Mouse (Mus musculus) embryonic facial prominence, embryonic 10.5 days (tissue): ENCODE measurements around the gene Cpz. TPM values are rescaled to one million over a fixed set of nuclear protein-coding genes. Genes with fewer than 3 reads are reported as not detected.
A peak's percentile ranks its signal among the peaks of the same experiment; 100 is the strongest.

Experiments used
- DNase-seq: peaks from one replicate; pipeline ENCODE4 v3.0.0-alpha.2; 2017; ENCODE audit warnings: low spot score
- H3K27ac ChIP-seq: fragments of 300-500 bp; sonication (generic); replicated peaks from 2 replicates; pipeline ENCODE4 v1.5.1; 2016; ENCODE audit warnings: mild to moderate bottlenecking
- H3K27me3 ChIP-seq: fragments of 300-500 bp; sonication (generic); replicated peaks from 2 replicates; pipeline ENCODE4 v1.6.1; 2016; ENCODE audit warnings: low read depth, mild to moderate bottlenecking; ENCODE audit not compliant: poor library complexity, severe bottlenecking
- H3K36me3 ChIP-seq: fragments of 300-500 bp; sonication (generic); replicated peaks from 2 replicates; pipeline ENCODE4 v1.6.1; 2016; ENCODE audit warnings: mild to moderate bottlenecking, moderate library complexity
- H3K4me1 ChIP-seq: fragments of 300-500 bp; sonication (generic); 2 replicates; pipeline ENCODE4 v1.6.1; 2016
- H3K4me3 ChIP-seq: fragments of 300-500 bp; sonication (generic); 2 replicates; pipeline ENCODE4 v1.5.1; 2016; ENCODE audit warnings: mild to moderate bottlenecking, moderate library complexity
- H3K9me3 ChIP-seq: fragments of 300-500 bp; sonication (generic); 2 replicates; pipeline ENCODE4 v1.6.1; 2016; ENCODE audit warnings: mild to moderate bottlenecking
- WGBS: fragments of 180-500 bp; shearing (Covaris S2); methylation state at CpG from one replicate; pipeline ENCODE4 v1.1.7; 2016; 5-methylcytosine and 5-hydroxymethylcytosine counted together
- polyA plus RNA-seq: library from polyadenylated mRNA; unstranded; fragments of >200 nt; fragmentation: Nextera tagmentation; extraction: Ambion mirVana; gene quantifications from 2 replicates; pipeline ENCODE4 v1.2.1, GENCODE M21; 2016

Cpz gene
- polyA plus RNA-seq, 1 experiment from 2014 or later, result 7.6 TPM

- Histone ChIP-seq H3K9me3 (no peaks in the 10 kb centered on the region), H3K4me1 (no peaks in the 10 kb centered on the region), H3K27me3 (peaks cover 34% of the 10 kb centered on the region), H3K36me3 (no peaks in the 10 kb centered on the region), H3K27ac (no peak overlapping the region), H3K4me3 (no peak overlapping the region)
- 86% methylated on average over 11 of the region's 11 CpGs for WGBS
- no peak for DNase-seq
Observed at GRCm38 (mm10) chr5:35516781-35517180, 8.7 kb downstream of the Cpz start.

DNA sequence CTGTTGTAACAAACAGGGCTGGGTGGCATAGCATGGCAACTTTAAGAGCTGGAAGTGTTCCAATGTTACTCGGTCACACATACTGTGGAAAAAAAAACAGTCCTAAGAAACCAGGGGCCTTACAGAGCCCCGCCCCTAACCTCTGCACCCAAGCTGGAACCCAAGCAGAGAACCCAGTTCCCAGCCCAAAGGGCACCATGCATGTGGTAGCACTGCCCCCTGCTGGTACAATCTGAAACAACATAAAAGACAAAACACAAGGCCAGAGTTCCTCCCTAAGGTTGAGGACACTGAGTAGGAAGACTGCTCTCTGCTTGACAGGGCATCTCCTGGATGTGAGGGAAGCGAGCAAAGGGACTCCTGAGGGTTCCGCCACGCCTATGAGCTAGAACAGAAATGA lies 14.9 kb downstream of the Cpz start:
- 24% methylated on average over 5 of the region's 5 CpGs for WGBS
- Histone ChIP-seq H3K4me1 (peaks cover under 1% of the 10 kb centered on the region; the same call in 1 of the 2 replicates), H3K27me3 (peaks cover 51% of the 10 kb centered on the region), H3K36me3 (no peaks in the 10 kb centered on the region), H3K4me3 (no peak overlapping the region), H3K27ac (no peak overlapping the region), H3K9me3 (no peaks in the 10 kb centered on the region)
- DNase-seq, result peak; percentile 77

DNA sequence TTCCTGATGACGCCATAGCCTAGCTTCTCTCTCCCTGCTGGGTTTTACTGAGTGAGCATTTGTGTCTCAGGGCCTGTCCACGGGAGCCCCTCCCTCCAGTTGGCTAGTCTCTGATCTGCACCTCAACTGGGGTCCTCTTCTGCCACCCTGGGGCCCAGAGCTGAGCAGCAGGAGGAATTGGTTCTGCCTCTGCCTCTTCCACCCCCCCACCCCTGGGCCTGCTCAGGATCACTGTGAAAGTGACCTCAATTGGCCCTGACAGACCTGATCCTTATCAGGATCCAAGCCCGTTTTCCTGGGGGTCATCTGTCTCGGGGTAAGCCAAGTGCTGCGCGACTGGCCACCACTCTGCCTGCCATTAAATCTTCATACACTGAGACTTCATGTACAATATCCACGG lies 20.5 kb downstream of the Cpz start:
- Histone ChIP-seq H3K9me3 (no peaks in the 10 kb centered on the region), H3K4me3 (no peak overlapping the region), H3K36me3 (no peaks in the 10 kb centered on the region), H3K4me1 (peaks cover 18% of the 10 kb centered on the region; the same call in 1 of the 2 replicates), H3K27ac (no peak overlapping the region), H3K27me3 (peaks cover 92% of the 10 kb centered on the region)
- DNase-seq, result peak; percentile 52
- WGBS, result 62% methylated on average over 7 of the region's 7 CpGs

- H3K36me3 ChIP-seq, result no peaks in the 10 kb centered on the region
- peaks cover 46% of the 10 kb centered on the region for H3K4me1 ChIP-seq
- no peak overlapping the region for H3K27ac ChIP-seq
- DNase-seq, result no peak
- 41% methylated on average over 7 of the region's 7 CpGs for WGBS
- H3K9me3 ChIP-seq, result no peaks in the 10 kb centered on the region
- no peak overlapping the region for H3K4me3 ChIP-seq
- peaks cover 81% of the 10 kb centered on the region for H3K27me3 ChIP-seq
Observed at GRCm38 (mm10) chr5:35497344-35497743, 28.2 kb downstream of the Cpz start.

GRCm38 (mm10) chr5:35495989-35496388 lies 29.5 kb downstream of the Cpz start:
- 4% methylated on average over 5 of the region's 5 CpGs for WGBS
- DNase-seq, result peak; percentile 58
- H3K27ac ChIP-seq, result peak overlapping the region; percentile 37
- no peaks in the 10 kb centered on the region for H3K9me3 ChIP-seq
- no peak overlapping the region for H3K4me3 ChIP-seq
- H3K27me3 ChIP-seq, result peaks cover 74% of the 10 kb centered on the region
- peaks cover 46% of the 10 kb centered on the region for H3K4me1 ChIP-seq
- H3K36me3 ChIP-seq, result no peaks in the 10 kb centered on the region

- Histone ChIP-seq H3K36me3 (no peaks in the 10 kb centered on the region), H3K27me3 (peaks cover 76% of the 10 kb centered on the region), H3K27ac (peak overlapping the region; percentile 24; the same call in 1 of the 2 replicates), H3K4me1 (peaks cover 46% of the 10 kb centered on the region), H3K9me3 (no peaks in the 10 kb centered on the region), H3K4me3 (no peak overlapping the region)
- DNase-seq, result peak; percentile 37
- 29% methylated on average over 8 of the region's 8 CpGs for WGBS
Observed at GRCm38 (mm10) chr5:35494773-35495390, 30.6 kb downstream of the Cpz start.

DNA sequence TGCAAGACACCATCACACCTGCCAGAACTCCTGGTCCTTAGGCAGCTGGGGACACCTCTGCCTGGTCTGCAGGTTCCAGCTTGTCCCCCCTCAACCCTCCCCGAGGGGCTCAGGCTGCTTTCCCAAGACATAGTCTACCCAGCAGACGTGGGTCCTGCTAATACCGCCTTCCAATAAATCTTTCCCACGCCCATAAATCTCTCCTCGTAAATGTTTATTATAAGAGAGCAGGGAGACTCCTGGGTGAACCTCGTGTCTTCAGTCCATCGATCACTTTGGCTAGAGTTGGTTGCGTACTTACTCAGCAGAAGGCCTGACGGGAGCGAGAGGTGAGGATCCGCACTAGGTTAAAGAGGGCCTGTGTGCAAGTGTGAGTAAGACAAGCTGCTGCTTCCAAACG lies 31.7 kb downstream of the Cpz start:
- peaks cover 75% of the 10 kb centered on the region for H3K27me3 ChIP-seq
- H3K4me1 ChIP-seq, result peaks cover 44% of the 10 kb centered on the region
- DNase-seq, result no peak
- H3K36me3 ChIP-seq, result no peaks in the 10 kb centered on the region
- H3K4me3 ChIP-seq, result no peak overlapping the region
- no peak overlapping the region for H3K27ac ChIP-seq
- no peaks in the 10 kb centered on the region for H3K9me3 ChIP-seq
- WGBS, result 90% methylated on average over 12 of the region's 12 CpGs

GRCm38 (mm10) chr5:35479521-35479920 lies 46.0 kb downstream of the Cpz start:
- no peaks in the 10 kb centered on the region for H3K36me3 ChIP-seq
- H3K9me3 ChIP-seq, result no peaks in the 10 kb centered on the region
- peaks cover 25% of the 10 kb centered on the region for H3K4me1 ChIP-seq
- no peak overlapping the region for H3K4me3 ChIP-seq
- peak overlapping the region; percentile 63; the same call in 1 of the 2 replicates for H3K27ac ChIP-seq
- WGBS, result 42% methylated on average over 4 of the region's 4 CpGs
- DNase-seq, result no peak
- peaks cover 46% of the 10 kb centered on the region for H3K27me3 ChIP-seq

- Histone ChIP-seq H3K4me3 (no peak overlapping the region), H3K27ac (no peak overlapping the region), H3K4me1 (peaks cover 41% of the 10 kb centered on the region), H3K27me3 (peaks cover 78% of the 10 kb centered on the region), H3K36me3 (no peaks in the 10 kb centered on the region), H3K9me3 (no peaks in the 10 kb centered on the region)
- peak; percentile 47 for DNase-seq
- 47% methylated on average over 6 of the region's 6 CpGs for WGBS
Observed at GRCm38 (mm10) chr5:35475236-35475635, 50.3 kb downstream of the Cpz start.

GRCm38 (mm10) chr5:35470885-35471528 lies 54.5 kb downstream of the Cpz start:
- Histone ChIP-seq H3K4me1 (peaks cover 39% of the 10 kb centered on the region), H3K36me3 (no peaks in the 10 kb centered on the region), H3K4me3 (0 out of 2 replicates have a peak overlapping the region, but pooled peaks have one; percentile 6), H3K27ac (no peak overlapping the region), H3K9me3 (no peaks in the 10 kb centered on the region), H3K27me3 (peaks cover 89% of the 10 kb centered on the region)
- peak; percentile 63 for DNase-seq
- 29% methylated on average over 7 of the region's 7 CpGs for WGBS

DNA sequence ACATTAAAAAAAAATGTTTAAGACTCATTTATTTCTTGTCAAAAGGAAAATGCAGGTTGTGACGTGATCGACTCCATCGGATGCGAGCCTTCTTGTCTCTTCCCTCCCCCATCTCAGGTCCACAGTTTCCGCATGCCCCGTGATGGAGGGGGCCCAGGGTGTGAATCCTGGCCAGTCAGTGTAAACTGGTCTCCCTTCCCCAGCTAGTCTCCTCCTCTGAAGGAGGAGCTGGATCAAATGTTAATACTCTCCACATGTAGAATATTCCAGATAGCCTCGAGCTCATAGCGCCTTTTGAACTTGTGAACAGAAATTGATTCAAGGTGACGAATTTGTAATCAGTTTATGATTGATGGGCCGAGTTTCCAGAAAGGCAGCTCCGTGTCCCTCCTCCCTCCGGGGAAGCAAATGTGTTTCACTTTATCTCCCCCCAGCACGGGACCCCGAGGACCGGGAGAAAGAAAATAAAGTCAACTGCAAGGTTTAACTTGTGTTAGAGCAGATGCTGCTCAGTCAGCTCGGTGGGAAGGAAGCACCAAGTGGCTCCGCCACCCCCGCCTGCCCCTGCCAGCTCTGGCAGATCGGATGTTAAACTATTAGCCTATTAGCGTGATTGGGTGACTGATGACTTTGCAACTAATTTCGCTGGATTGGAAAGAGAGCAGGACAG lies 59.4 kb downstream of the Cpz start:
- H3K4me3 ChIP-seq, result peak overlapping the region; percentile 23; the same call in 1 of the 2 replicates
- peaks cover 93% of the 10 kb centered on the region for H3K27me3 ChIP-seq
- peak overlapping the region; percentile 57; the same call in 1 of the 2 replicates for H3K27ac ChIP-seq
- peak; percentile 72 for DNase-seq
- no peaks in the 10 kb centered on the region for H3K9me3 ChIP-seq
- H3K36me3 ChIP-seq, result no peaks in the 10 kb centered on the region
- 30% methylated on average over 21 of the region's 21 CpGs for WGBS
- peaks cover 75% of the 10 kb centered on the region for H3K4me1 ChIP-seq

DNA sequence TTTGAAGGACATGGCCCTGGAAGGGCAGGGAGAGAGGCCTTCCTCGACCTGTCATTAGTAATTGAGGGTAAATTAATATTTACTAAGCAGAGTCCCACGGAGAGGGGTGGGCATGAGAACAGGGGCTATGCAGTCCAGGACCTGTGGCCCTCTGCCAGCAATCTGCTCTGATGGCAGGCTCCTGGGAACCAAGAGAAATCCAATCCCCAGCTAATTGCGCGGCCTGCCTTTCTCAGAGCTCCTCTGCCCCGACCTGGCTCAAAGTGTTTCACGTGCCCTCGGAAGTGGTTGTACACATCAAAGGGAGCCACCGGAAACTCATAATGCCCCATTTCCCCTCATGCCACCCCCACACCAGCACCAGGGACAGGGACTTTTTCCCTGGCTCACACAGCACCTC lies 63.4 kb downstream of the Cpz start:
- Histone ChIP-seq H3K4me1 (peaks cover 62% of the 10 kb centered on the region), H3K27me3 (peaks cover 87% of the 10 kb centered on the region), H3K9me3 (no peaks in the 10 kb centered on the region), H3K4me3 (no peak overlapping the region), H3K27ac (no peak overlapping the region), H3K36me3 (no peaks in the 10 kb centered on the region)
- peak; percentile 68 for DNase-seq
- WGBS, result 35% methylated on average over 8 of the region's 8 CpGs
